Mouse (Mus musculus): ENCODE data around the gene Fzd4. TPM values are rescaled to one million over a fixed set of nuclear protein-coding genes. Genes with fewer than 3 reads are reported as not detected.

The Fzd4 gene
- polyA plus RNA-seq, 1 experiment, result 0.97 TPM

GRCm38 (mm10) chr7:89403053-89403972 is 842 bp upstream of the Fzd4 start:
- TF ChIP-seq EP300 (IDR thresholded peaks at IDR 0.05; ENCODE audit: insufficient read depth, low read depth, low read length), result no peak
- TF ChIP-seq CTCF (IDR thresholded peaks at IDR 0.05; ENCODE audit: low read depth, low read length), result no peak
- TF ChIP-seq POLR2A (IDR thresholded peaks at IDR 0.05; ENCODE audit: insufficient read depth, low read length), result no peak
- Histone ChIP-seq H3K27me3 (ENCODE audit: control insufficient read depth, insufficient read depth, low read length, poor library complexity, severe bottlenecking) (peaks cover 2% of the 10 kb centered on the region), H3K9me3 (replicated peaks; ENCODE audit: control insufficient read depth, insufficient read depth, low read length, poor library complexity, severe bottlenecking) (peaks cover 3% of the 10 kb centered on the region; the same call in 1 of the 2 replicates), H3K4me1 (ENCODE audit: control insufficient read depth, insufficient read depth, low read length) (no peaks in the 10 kb centered on the region), H3K36me3 (ENCODE audit: control insufficient read depth, insufficient read depth, low read length, poor library complexity, severe bottlenecking) (no peaks in the 10 kb centered on the region), H3K4me3 (ENCODE audit: low read depth, low read length) (peak overlapping the region; percentile 84), H3K27ac (ENCODE audit: insufficient read depth, low read length) (no peak overlapping the region), H3K9ac (ENCODE audit: low read depth, poor library complexity, severe bottlenecking) (peak overlapping the region; percentile 52)

GRCm38 (mm10) chr7:89404734-89405440 is 732 bp downstream of the Fzd4 start:
- Histone ChIP-seq H3K27ac (ENCODE audit: insufficient read depth, low read length) (no peak overlapping the region), H3K4me3 (ENCODE audit: low read depth, low read length) (peak overlapping the region; percentile 84), H3K27me3 (ENCODE audit: control insufficient read depth, insufficient read depth, low read length, poor library complexity, severe bottlenecking) (peaks cover 2% of the 10 kb centered on the region), H3K36me3 (ENCODE audit: control insufficient read depth, insufficient read depth, low read length, poor library complexity, severe bottlenecking) (no peaks in the 10 kb centered on the region), H3K9me3 (replicated peaks; ENCODE audit: control insufficient read depth, insufficient read depth, low read length, poor library complexity, severe bottlenecking) (peaks cover 3% of the 10 kb centered on the region; the same call in 1 of the 2 replicates), H3K9ac (ENCODE audit: low read depth, poor library complexity, severe bottlenecking) (peak overlapping the region; percentile 72), H3K4me1 (ENCODE audit: control insufficient read depth, insufficient read depth, low read length) (no peaks in the 10 kb centered on the region)
- no peak for TF ChIP-seq POLR2A (IDR thresholded peaks at IDR 0.05; ENCODE audit: insufficient read depth, low read length)

GRCm38 (mm10) chr7:89406011-89406410 is 1.9 kb downstream of the Fzd4 start:
- no peaks in the 10 kb centered on the region for H3K4me1 ChIP-seq (ENCODE audit: control insufficient read depth, insufficient read depth, low read length)
- H3K4me3 ChIP-seq (ENCODE audit: low read depth, low read length), result no peak overlapping the region
- no peak overlapping the region for H3K27ac ChIP-seq (ENCODE audit: insufficient read depth, low read length)
- no peaks in the 10 kb centered on the region for H3K36me3 ChIP-seq (ENCODE audit: control insufficient read depth, insufficient read depth, low read length, poor library complexity, severe bottlenecking)
- H3K9ac ChIP-seq (ENCODE audit: low read depth, poor library complexity, severe bottlenecking), result no peak overlapping the region
- TF ChIP-seq POLR2A (IDR thresholded peaks at IDR 0.05; ENCODE audit: insufficient read depth, low read length) (no peak), EP300 (IDR thresholded peaks at IDR 0.05; ENCODE audit: insufficient read depth, low read depth, low read length) (no peak), CTCF (IDR thresholded peaks at IDR 0.05; ENCODE audit: low read depth, low read length) (no peak)
- peaks cover 2% of the 10 kb centered on the region for H3K27me3 ChIP-seq (ENCODE audit: control insufficient read depth, insufficient read depth, low read length, poor library complexity, severe bottlenecking)
- peaks cover 3% of the 10 kb centered on the region; the same call in 1 of the 2 replicates for H3K9me3 ChIP-seq (replicated peaks; ENCODE audit: control insufficient read depth, insufficient read depth, low read length, poor library complexity, severe bottlenecking)

- H3K9ac ChIP-seq (ENCODE audit: low read depth, poor library complexity, severe bottlenecking), result no peak overlapping the region
- H3K27ac ChIP-seq (ENCODE audit: insufficient read depth, low read length), result no peak overlapping the region
- H3K9me3 ChIP-seq (replicated peaks; ENCODE audit: control insufficient read depth, insufficient read depth, low read length, poor library complexity, severe bottlenecking), result peaks cover 3% of the 10 kb centered on the region; the same call in 1 of the 2 replicates
- no peaks in the 10 kb centered on the region for H3K4me1 ChIP-seq (ENCODE audit: control insufficient read depth, insufficient read depth, low read length)
- no peak overlapping the region for H3K4me3 ChIP-seq (ENCODE audit: low read depth, low read length)
- H3K27me3 ChIP-seq (ENCODE audit: control insufficient read depth, insufficient read depth, low read length, poor library complexity, severe bottlenecking), result peaks cover 2% of the 10 kb centered on the region
- H3K36me3 ChIP-seq (ENCODE audit: control insufficient read depth, insufficient read depth, low read length, poor library complexity, severe bottlenecking), result no peaks in the 10 kb centered on the region
- no peak for TF ChIP-seq EP300 (IDR thresholded peaks at IDR 0.05; ENCODE audit: insufficient read depth, low read depth, low read length)
- no peak for TF ChIP-seq POLR2A (IDR thresholded peaks at IDR 0.05; ENCODE audit: insufficient read depth, low read length)
- no peak for TF ChIP-seq CTCF (IDR thresholded peaks at IDR 0.05; ENCODE audit: low read depth, low read length)
Measured at GRCm38 (mm10) chr7:89407006-89407940, 3.1 kb downstream of the Fzd4 start.

GRCm38 (mm10) chr7:89410294-89410693 is 6.1 kb downstream of the Fzd4 start:
- Histone ChIP-seq H3K4me3 (ENCODE audit: low read depth, low read length) (no peak overlapping the region), H3K27ac (ENCODE audit: insufficient read depth, low read length) (no peak overlapping the region), H3K9ac (ENCODE audit: low read depth, poor library complexity, severe bottlenecking) (no peak overlapping the region), H3K4me1 (ENCODE audit: control insufficient read depth, insufficient read depth, low read length) (no peaks in the 10 kb centered on the region), H3K27me3 (ENCODE audit: control insufficient read depth, insufficient read depth, low read length, poor library complexity, severe bottlenecking) (no peaks in the 10 kb centered on the region), H3K36me3 (ENCODE audit: control insufficient read depth, insufficient read depth, low read length, poor library complexity, severe bottlenecking) (no peaks in the 10 kb centered on the region), H3K9me3 (replicated peaks; ENCODE audit: control insufficient read depth, insufficient read depth, low read length, poor library complexity, severe bottlenecking) (peaks cover 3% of the 10 kb centered on the region; the same call in 1 of the 2 replicates)
- TF ChIP-seq POLR2A (IDR thresholded peaks at IDR 0.05; ENCODE audit: insufficient read depth, low read length), result no peak
- no peak for TF ChIP-seq EP300 (IDR thresholded peaks at IDR 0.05; ENCODE audit: insufficient read depth, low read depth, low read length)
- no peak for TF ChIP-seq CTCF (IDR thresholded peaks at IDR 0.05; ENCODE audit: low read depth, low read length)
